Mouse (Mus musculus): Measurements from ENCODE around the gene Akr1a1.
"Not testable (repeated sequence)": the region's sequence is repeated elsewhere in the genome, so short reads cannot be mapped to it uniquely, and the experiment has no call there.

Gene Akr1a1

GRCm38 (mm10) chr4:116650924-116651796, at the start of gene Akr1a1:
TSS of gene Akr1a1 (minus strand) at chr4:116651680.
- peak; percentile 80 for DNase-seq (ENCODE audit: low read depth)

GRCm38 (mm10) chr4:116700964-116701363, 49.5 kb upstream of the Akr1a1 start:
- no peak for DNase-seq (ENCODE audit: low read depth)

DNA sequence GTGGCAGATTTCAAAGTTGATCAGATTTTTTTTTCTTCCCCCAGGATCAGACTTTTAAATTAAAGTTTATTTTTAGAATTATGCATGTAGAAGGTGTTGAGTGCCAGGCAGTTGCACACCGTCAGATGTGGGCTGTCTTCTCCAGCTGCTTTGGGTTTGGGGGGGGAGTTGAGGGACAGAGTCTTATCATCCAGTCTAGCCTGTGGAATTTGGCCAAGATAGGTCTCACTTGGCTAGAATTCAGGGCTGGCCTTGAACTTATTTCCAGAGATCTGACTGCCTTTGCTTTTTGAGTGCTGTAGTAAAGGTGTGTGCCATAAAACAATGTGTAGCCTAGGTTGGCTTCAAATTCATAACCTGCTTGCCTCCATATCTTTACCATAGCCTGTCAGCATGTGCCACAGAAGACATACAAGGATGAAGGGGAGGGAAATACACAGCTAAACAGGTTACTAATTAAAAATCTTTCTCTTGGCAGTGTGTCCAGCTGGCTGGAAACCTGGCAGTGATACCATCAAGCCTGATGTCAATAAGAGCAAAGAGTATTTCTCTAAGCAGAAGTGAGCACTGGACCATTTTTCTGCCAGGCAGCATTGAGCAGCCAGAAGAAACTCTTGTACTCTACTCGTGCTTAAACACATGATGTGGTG, 47.3 kb upstream of the Akr1a1 start:
- no peak for DNase-seq (ENCODE audit: low read depth)

DNA sequence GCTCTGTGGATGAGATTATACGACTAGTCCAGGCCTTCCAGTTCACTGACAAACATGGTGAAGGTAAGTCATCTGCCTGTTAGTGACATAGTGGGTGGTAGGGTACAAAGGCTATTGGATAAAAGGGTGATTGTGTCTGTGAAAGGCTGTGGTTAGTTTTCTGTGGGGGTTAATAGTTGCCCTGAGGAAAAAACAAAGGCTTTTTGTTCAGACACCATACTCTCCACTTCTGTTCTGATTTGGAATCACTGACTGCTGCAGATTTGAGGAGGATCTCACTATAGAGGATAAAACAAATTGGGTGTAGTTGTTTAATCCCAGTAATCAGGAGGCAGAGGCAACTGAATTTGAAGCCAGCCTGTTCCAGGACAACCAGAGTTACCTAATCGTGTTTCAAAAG, 42.3 kb upstream of the Akr1a1 start:
- DNase-seq (ENCODE audit: low read depth), result no peak

DNA sequence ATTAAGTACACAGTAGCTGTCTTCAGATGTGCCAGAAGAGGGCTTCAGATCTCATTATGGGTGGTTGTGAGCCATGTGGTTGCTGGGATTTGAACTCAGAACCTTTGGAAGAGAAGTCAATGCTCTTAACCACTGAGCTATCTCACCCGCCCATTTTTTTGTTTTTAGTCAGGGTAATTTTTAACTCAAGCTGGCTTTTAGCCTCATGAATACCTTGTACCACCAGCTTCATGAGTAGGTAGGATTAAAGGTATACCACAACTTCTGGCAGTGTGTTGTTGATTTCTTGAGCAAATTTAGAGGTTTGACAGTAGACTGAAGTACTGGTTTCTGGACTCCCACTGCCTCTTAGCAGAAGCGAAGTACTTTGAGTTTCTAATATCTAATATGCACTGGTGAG, 40.7 kb upstream of the Akr1a1 start:
- DNase-seq (ENCODE audit: low read depth), result no peak

DNA sequence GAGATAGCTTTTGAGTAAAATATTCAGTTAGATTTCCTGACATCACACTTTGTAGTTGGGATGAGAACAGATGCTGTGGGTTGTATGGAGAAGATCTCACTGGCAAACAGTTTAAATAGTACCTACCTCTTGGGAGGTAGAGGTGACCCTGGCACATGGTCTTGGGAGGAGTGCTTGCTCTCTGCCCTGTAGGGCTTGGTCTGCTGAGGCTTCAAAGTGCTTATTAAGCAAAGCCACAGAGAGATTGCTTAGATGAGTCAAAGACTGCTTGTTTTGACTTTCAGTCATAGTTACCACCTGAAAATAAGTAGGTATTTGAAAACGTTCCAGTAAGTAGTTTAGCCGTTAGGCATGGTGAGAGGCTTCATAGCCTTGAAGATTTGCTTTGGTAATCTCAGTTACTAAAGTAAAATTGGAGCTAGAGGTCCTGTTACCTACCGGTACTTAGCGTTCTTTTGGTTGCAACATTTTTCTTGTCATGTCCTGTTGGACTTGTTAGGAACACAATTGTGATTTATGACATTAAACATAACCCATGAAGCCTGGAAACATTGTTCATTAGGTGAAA, 37.9 kb upstream of the Akr1a1 start:
- DNase-seq (ENCODE audit: low read depth), result no peak

DNA sequence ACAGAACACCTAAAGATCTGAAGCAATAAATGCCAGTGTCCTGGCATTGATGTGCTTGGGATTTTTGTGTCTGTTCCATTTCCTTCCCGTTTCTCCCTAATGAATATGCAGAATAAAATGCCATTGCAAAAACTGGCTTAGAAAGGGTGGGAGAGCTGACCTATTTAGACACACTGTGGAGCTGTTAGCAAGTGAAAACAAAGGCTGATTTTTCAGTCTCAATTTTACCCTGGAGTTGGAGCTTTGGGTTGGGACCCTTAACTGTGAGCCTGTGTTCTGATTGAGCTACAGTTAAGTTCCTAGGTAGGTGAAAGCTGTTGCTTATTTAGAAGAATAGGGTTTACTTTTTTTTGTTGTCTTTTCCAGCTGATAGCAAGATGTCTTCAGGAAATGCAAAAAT, 35.6 kb upstream of the Akr1a1 start:
- DNase-seq (ENCODE audit: low read depth), result no peak

- peak; percentile 75 for DNase-seq (ENCODE audit: low read depth)
Observed at GRCm38 (mm10) chr4:116685402-116686061, 34.1 kb upstream of the Akr1a1 start, which contains the start of gene Prdx1. TSS of gene Prdx1 (plus strand) at chr4:116685544.

DNA sequence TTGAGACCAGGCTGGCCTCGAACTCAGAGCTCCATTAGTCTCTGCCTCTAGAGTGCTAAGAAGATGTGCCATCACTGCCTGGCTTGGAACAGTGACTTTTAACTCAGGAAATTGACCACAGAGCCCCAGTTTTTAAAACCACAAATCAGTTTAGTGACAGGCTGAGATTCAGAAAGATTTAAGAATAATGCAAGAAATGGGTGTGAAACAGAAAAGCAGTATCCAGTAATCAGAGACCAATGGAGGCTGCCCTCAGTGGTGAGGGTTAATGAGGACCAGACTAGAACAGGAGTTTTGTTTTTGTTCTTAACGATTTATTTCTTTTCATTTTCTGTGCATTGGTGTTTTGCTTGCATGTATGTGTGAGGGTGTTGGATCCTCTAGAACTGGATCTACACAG, 33.2 kb upstream of the Akr1a1 start:
- DNase-seq (ENCODE audit: low read depth), result no peak

DNA sequence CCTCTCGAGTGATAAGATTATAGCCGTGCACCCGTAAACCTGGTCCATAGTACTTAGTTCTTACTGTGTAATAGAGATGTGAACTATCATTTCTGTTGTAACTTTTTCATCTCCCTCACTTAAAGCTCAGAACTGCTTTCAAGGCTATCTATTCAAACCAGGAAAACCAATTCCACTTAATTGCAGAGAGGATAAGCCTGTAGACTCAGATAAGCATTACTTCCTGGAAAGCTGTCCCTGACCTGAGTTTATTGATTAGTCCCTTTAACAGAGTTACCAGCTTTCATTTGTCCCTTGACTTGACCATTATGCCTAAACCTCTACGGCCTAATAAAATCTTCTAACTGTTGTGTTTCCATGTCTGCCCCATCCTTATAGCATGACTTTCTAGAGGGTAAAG, 32.5 kb upstream of the Akr1a1 start:
- DNase-seq (ENCODE audit: low read depth), result no peak

DNA sequence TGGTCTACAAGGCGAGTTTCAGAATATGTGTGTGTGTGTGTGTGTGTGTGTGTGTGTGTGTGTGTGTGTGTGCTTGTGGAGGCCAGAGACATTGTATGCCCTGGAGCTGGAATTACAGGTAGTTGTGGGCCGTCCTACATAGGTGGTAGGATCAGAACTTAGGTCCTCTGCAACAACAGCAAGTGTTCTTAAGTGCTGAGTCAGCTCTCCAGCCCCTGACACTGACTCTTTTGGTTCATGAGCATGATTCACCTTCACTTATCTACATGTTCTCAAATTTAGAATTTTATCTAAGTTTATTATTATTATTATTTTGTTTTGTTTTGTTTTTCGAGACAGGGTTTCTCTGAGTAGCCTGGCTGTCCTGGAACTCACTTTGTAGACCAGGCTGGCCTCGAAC, 29.0 kb upstream of the Akr1a1 start:
- not testable (repeated sequence) for DNase-seq (ENCODE audit: low read depth)

DNA sequence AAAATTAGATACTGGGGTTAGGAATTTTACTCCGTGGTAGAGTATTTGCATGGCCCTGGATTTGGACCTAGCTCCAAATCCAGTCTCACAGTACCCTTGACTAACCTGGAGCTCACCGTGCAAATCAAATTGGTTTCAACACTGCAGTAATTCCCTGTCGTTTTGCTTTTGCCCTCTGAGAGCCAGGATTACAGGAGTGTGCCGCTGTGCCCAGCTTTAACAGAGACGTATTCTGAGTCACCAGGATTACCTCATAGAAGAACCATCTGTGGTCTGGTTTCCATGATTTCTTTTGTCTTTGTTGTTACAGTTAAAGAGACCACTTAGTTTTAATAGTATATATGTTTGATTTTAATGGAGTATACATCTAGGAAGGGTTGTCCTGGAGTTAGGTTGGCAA, 27.7 kb upstream of the Akr1a1 start:
- DNase-seq (ENCODE audit: low read depth), result no peak

- DNase-seq (ENCODE audit: low read depth), result no peak
Observed at GRCm38 (mm10) chr4:116677808-116678207, 26.3 kb upstream of the Akr1a1 start.

GRCm38 (mm10) chr4:116676027-116676426, 24.5 kb upstream of the Akr1a1 start:
- DNase-seq (ENCODE audit: low read depth), result no peak

- DNase-seq (ENCODE audit: low read depth), result not testable (repeated sequence)
Observed at GRCm38 (mm10) chr4:116674761-116675160, 23.3 kb upstream of the Akr1a1 start.

DNA sequence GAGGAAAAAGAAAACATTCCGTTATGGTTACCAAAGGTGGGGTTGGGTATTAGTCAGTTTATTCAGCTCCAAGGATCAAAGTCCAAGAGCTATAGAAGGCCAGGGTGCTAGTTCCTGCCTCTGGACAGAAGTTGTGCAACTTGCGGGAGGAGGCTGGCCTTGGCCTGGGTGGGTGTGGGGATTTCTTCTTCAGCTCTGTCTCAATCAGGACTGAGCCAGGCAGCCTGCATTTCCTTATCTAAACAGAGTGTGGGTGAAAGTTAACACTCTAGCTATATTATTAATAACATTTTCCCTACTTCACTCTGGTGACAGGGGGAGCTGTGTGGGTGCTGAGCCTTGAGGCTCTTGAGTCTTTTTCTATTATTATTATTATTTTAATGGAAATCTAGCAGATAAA, 21.3 kb upstream of the Akr1a1 start:
- peak; percentile 60 for DNase-seq (ENCODE audit: low read depth)

- DNase-seq (ENCODE audit: low read depth), result no peak
Observed at GRCm38 (mm10) chr4:116669291-116669690, 17.8 kb upstream of the Akr1a1 start.

GRCm38 (mm10) chr4:116668145-116668544, 16.7 kb upstream of the Akr1a1 start:
- DNase-seq (ENCODE audit: low read depth), result peak; percentile 79

DNA sequence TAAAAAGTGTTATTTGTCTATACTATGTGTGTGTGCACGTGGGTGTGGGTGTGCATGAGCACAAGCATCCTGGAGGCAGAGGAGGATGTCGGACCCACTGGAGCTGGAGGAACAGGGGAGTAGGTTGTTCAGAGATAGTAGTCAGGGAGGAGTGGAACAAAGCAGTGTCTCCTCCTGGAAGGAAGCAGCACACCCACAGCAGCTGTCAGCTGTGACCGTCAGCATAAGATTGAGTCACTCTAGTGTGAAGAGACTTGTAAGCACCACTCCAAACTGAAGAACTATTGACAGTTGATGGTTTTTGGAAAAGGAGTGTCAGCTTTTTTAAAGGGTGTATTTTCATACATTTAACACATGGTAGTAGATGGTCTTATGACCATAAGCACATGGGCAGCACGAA, 15.1 kb upstream of the Akr1a1 start:
- DNase-seq (ENCODE audit: low read depth), result no peak

- no peak for DNase-seq (ENCODE audit: low read depth)
Observed at GRCm38 (mm10) chr4:116661998-116662397, 10.5 kb upstream of the Akr1a1 start.

- no peak for DNase-seq (ENCODE audit: low read depth)
Observed at GRCm38 (mm10) chr4:116660829-116661228, 9.3 kb upstream of the Akr1a1 start.

- not testable (repeated sequence) for DNase-seq (ENCODE audit: low read depth)
Observed at GRCm38 (mm10) chr4:116659916-116660315, 8.4 kb upstream of the Akr1a1 start.

DNA sequence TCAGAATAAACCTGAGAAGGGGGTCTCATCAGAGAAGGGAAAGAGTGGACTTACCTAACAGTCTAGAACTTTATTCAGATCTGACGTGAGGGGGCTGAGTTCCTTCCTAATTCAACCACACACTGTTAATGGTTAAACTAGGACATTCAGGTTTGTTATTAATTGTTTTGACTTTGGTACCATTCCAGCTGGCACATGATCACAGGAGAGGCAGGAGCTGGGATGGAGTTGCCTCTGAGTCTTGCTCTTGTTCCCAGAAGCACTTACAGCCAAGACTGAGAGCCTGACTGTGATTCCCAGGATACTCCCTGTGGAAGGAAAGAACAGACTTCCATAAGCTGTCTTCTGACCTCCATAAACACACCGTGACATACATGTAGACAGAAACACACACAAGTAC, 8.0 kb upstream of the Akr1a1 start:
- no peak for DNase-seq (ENCODE audit: low read depth)
